Mouse (Mus musculus) gastrocnemius, postnatal 14 days (tissue): ENCODE data around the gene Stag3. TPM values are rescaled to one million over a fixed set of nuclear protein-coding genes. Genes with fewer than 3 reads are reported as not detected.

Experiments used
- DNase-seq: peaks from one replicate; pipeline ENCODE4 v3.0.0; 2021; ENCODE audit warnings: mixed read lengths
- intact Hi-C: fragments of 180-260 bp; cut with DNase I; formaldehyde crosslinking; loops from one replicate; pipeline ENCODE4 v1.15.1; 2025; ENCODE audit warnings: low total_unique reads
- total RNA-seq, 2 experiments: library from RNA; stranded (reverse); gene quantifications; 2 replicates each; pipeline ENCODE4 v1.2.3; 2021

Stag3 gene
- total RNA-seq, 2 experiments from 2014 or later = 0.49 TPM; not detected in 1

DNA sequence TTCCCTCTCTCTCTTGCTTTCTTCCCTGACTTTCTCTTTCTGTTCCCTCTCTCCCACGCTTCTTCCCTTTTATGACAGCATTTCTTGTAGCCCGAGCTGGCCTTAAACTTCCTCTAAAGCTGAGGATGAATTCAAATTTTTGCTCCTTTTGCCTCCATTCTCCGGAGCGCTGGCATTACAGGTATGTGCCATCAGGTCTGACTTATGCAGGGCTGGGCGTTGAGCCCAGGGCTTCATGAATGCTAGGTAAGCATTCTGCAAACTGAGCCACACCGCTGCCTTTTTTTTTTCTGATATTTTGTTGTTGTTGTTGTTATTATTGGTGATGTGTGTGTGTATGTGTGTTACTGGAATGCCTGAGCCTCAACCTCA lies 15.8 kb upstream of the Stag3 start:
- intact Hi-C loops = no loop called here
- no peak for DNase-seq

DNA sequence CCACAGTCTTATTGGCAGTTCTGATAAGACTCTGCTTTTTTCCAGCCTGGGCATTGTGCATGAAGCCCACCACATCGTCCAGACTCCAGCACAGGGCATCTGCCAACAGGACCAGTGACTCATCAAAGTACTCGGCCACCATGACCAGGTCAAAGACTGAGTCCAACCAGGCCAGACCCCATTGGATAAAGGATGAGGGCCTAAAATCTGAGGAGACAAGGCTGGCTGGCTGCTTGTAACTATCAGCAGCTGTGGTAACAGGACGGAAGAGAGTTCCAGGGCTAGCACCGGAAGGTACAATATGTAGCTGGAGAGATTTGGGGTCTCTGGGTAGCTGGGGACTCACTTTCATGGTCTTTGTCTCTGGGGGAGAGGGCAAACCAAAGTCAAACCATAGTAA lies 14.3 kb upstream of the Stag3 start:
- intact Hi-C loops = no loop called here
- DNase-seq = no peak

DNA sequence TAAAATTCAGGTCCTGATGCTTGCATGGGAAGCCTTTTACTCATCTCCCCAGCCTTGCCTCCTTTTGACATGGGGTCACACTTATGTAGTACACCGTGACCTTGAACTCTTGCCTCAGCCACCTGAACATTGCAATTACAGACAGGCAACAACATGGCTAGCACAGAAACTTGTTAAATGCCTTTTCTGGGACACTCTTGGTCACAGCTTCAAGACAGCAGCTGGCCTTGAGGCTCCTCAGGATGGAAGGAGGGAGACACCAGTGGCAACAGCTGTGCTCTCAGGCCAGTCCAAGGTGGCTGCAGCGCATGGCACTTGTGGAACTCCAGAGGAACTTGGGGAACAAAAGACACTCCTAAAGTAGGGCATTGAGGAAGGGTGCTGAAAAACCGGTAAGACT lies 12.9 kb upstream of the Stag3 start:
- intact Hi-C loops = no loop called here
- DNase-seq = no peak

DNA sequence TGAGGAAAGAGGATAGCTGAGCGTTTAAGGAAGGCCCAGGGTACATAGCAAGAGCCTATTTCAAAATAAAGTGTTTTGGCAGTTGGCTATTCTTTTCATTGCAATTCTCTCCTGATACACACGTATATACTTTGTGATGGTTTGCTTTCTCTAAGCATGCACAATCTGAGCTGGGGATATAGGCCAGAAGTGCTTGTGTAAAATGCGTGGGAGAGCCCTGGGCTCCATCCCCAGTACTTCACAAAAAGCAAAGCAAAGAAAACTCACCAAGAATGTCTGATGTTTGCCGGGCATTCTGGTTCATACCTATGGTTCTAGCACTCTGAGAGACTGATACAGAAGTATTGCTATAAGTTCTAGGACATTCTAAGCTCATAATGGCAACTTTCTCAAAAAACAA lies 11.1 kb upstream of the Stag3 start:
- intact Hi-C loops = no loop called here
- no peak for DNase-seq

DNA sequence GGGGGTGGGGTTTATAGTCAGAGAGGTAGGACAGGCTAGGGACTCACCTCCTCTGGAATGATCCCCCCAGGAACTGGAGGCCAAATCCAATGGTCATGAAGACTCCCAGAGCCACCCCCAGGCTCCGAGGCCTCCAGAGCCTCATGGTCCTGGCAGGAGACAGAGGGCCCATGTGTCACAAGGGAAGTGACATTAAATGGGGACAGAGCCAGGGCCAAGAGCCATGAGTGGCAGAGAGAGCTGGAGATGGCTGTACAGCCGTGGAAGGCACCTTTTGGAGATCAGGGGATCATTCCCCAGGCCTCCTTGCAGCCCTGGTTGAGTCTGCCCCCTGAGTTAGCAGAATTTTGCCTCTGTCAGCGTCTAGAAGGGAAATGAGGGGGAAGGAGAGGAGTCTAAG lies 8.8 kb upstream of the Stag3 start:
- no peak for DNase-seq
- intact Hi-C loops = no loop called here

DNA sequence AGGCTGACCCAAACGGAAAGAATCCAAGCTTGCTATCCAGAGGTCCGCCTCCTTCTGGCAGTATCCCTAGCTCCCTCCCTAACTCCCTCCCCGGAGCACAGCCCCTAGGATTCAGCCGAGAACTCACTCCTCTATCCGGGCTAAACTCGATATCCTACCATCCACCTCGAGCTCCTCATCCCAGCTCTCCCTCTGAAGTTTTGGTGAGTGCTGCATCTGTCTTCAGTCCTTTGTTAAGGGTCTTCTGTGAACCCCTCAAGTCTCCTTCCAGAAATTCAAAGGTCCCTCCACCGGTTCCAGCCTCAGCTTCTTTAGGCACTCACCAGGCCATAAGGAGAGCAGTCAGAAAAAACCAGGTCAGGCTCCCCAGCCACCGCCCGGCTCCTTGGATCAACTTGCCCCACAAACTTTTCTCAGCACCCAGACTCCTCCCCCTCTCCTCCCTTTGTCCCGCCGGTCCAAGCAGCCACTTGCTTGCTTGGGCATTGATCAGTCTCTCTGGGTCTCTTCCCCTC lies 7.6 kb upstream of the Stag3 start, which contains the start of gene Gal3st4:
Gene Gal3st4 (minus strand): TSS at position 432 of the 515 bp plus-strand sequence.
- intact Hi-C loops = no loop called here
- peak; percentile 57 for DNase-seq

DNA sequence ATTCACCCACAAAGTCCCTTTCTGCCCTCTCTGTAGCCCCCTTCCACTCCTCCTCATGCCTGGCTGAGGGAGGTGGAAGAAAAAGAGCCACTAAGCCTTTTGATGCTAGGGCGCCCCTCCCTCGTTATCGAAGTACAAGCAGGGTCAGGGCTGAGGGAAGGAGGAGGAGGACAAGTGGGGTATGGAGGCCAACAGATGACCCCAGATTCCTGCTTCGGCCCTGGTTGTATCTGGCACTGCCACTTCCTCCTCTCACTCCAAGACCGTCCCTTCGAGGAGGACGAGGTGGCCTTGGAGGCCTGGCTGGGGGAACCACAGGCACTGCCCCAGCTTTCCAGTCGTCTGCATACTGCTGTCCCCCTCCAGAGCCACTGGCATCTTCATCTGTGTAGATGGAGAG lies 5.9 kb upstream of the Stag3 start:
- DNase-seq = no peak
- intact Hi-C loops = no loop called here

DNA sequence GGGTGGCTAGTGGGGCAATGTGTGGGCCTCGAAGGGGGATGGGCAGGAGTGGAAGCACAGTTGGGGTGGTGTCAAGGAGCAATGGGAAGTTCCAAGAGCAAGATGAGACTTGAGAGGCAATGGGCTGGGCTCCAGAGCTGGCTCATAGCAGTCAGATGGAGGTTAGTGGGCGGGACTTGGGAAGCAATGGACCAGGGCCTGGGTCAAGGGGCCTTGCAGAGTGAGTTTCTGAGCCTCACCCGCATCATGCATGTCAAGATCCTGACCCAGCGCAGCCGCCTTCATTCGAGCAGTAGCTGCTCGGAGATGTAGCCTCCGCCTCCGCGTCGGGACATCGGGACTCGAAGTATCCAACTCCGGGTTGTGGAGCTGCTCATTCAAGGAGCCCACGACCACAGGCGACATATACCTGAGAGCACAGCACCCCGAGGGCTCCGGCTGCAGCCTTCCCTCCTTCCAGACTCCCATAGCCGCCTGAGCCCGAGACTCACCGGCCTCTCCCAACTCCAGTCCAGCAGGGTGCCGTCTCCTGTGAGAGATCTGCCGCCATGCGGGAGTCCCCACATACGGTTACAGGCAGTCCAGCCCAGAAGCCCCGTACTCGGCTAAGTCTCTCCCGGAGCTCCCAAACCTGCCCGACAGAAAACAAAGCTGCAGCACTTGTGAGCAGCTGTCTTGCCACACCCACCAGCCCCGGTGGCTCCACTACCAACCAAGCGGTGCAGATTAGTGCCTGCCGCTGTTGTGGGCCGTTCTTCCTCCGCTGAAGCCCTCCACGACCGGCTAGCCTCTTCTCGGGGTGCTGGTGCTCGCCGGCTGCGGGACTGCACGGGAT lies 4.6 kb upstream of the Stag3 start:
- no peak for DNase-seq
- intact Hi-C loops = no loop called here

DNA sequence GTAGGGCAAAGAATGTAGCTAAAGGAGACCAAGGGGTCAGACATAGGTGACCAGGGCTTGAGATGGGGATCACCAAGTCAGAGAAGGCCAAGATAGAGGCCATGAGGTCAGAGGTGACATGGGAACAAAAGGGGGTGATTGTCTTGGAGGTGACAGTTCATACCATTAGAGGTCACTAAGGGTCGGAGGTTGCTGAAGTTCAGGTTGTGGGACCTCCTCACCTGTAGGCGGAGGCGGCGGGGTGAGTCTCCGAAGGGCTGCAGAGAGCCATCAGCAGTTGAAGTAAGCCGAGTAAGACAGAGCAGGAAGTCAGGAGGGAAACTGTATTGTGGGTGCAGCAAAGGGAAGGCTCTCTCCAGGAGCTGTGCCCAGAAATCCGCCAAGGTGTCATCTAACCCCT lies 2.0 kb upstream of the Stag3 start:
- no peak for DNase-seq
- intact Hi-C loops = no loop called here

DNA sequence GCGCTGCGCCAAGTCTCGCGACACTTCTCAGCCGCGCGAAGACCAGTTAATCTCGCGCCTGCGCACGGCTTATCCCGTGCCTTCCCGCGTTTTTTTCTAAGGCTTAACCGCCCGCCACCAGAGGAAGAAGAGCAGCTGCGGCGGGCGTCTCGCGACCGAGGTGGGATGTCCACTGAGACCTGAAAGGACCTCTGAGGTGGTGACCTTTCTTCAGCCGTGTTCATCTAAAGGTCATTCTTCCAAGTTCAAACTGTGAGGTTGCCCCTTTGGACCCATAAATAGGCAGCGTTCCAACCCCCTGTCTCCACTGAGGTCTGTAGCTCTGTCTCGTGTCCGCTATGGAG lies 357 bp downstream of the Stag3 start:
- no peak for DNase-seq
- intact Hi-C loops = no loop called here

DNA sequence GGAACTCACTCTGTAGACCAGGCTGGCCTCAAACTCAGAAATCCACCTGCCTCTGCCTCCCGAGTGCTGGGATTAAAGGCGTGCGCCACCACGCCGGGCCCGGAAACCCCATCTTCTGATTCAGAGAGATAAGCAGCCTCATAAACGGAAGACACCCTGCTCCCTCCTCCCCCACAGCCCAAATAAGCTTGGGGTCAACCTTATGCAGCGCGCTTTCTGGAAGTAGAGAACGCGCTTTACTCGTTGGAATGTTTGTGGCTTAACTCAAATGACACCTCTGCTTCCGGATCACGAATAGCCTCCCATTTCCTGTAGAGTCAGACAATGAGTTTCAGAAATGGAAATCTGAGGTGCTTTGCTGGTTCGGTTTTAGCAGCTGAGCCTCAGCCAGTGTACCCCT lies 789 bp downstream of the Stag3 start:
- no peak for DNase-seq
- intact Hi-C loops = no loop called here

DNA sequence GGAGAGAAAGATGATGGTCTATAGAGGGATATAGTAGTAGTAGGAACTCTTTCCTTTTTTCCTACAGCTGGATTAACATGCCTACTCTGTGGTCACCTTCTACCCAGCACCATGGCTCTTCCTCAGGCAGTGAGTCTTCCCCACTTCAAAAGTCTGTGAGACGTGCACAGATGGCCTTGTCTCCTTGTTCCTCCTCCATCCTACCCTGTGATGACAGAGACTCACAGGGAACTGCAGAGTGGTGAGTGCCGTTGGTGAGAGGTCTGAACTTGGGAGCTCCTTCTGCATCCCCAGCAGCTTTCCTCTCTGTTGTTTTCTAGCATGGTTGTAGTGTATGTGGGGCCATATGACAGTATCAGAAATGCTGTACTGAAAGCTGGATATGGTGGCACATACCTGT lies 1.8 kb downstream of the Stag3 start:
- intact Hi-C loops = no loop called here

DNA sequence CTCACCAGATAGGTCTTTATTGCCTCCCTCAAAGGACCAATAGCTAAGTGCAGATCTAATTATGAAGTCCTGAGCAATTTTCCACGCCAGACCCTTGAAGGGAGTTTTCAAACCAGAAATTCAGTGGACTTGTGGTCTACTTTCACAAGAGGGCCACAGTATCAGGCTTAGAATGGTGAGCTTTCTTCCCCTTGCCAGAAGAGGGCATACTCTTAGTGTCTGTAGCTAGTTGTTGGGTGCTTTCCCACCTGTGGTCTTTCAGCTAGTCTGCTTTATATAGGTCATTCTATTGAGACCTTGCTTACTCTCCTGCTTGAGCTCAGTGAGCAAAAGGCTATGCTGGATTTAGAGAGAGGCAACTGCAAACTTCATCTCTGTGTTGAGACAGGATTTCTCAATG lies 3.5 kb downstream of the Stag3 start:
- intact Hi-C loops = no loop called here
- DNase-seq = no peak

More for the DNA sequence above, 1.8 kb downstream of the Stag3 start:
- DNase-seq = no peak

DNA sequence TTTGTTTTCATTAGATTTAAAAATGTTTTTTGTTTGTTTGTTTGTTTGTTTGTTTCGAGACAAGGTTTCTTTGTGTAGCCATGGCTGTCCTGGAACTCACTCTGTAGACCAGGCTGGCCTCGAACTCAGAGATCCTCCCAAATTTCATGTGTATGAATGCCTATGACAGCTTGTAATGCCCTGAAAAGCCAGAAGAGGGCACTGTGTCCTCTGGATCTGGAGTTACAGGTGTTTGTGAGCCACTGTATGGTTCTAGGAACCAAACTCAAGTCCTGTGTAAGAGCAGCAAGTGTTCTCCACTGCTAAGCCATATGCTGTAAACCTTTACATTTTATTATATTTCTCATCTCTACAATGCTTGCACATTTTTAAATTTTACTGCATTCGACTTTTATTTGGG lies 7.8 kb downstream of the Stag3 start:
- DNase-seq = no peak
- intact Hi-C loops = no loop called here

DNA sequence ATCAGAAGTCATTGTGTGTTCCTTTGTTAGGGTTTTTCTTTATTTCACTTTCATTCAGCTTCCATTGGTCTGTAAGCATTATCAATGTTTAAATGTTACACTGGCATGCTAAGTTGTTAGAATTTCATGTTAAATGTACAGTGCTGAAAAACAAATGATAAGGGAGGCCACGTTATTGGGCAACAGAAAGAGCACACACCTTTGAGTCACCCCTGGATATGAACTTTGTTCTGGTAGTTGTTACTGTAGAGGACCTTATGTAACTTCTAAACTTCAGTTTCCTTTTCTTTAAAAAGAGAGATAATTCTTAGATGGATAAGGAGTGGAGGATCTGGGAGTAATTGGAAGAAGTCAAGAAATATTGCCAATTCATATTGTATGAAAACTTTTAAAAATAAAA lies 11.6 kb downstream of the Stag3 start:
- DNase-seq = no peak
- intact Hi-C loops = no loop called here

DNA sequence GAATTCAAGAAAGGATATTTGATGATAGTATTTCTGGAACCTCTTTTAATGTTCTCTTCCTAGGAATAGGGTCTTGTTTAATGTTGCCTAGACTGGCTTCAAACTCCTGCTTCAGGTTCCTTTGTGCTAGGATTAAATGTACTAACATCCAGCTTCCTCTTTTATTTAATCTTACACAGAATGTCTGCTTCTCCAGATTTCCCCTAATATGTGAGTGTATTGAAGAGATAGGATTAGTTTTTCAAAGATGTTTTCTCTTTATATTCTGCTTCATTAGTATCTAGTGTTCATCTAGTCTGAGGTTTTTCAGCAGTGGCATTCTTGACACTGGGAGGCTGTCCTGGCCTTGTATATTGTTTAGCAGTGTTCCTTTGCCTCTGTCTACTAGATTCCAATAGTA lies 14.1 kb downstream of the Stag3 start:
- DNase-seq = no peak
- intact Hi-C loops = no loop called here

DNA sequence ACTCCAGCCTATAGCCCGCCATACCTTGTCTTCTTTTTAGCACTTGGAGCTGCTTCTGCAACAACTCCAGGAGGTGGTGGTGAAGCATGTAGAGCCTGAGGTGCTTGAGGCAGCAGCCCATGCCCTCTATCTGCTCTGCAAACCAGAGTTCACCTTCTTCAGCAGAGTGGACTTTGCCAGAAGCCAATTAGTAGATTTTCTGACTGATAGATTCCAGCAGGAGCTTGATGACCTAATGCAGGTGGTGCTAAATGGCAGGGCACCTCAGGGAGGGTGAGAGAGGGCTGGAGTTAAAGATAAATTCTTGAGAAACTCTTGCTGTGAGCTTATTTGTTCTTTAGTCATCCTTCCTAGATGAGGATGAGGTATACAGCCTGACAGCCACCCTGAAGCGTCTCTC lies 19.6 kb downstream of the Stag3 start:
- DNase-seq = no peak
- intact Hi-C loops = no loop called here

DNA sequence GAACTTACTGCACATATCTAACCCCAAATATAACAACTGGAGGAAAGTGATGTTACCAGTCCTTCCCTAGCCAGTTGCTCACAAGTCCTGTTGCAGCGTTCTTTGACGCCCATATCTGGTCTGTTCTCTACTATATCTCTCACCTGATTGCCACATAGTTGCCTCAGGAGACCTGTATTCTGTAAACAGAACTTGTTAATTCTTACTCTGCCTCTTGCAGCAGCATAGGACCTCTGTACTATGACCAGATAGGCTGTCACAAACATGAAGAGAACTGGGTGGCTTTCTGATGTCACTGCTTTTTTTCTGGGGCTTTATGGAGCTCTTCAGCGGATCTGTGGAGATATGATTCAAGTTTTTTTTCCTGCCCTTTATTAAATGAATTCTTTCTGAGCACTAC lies 32.8 kb downstream of the Stag3 start:
- intact Hi-C loops = no loop called here
- no peak for DNase-seq

DNA sequence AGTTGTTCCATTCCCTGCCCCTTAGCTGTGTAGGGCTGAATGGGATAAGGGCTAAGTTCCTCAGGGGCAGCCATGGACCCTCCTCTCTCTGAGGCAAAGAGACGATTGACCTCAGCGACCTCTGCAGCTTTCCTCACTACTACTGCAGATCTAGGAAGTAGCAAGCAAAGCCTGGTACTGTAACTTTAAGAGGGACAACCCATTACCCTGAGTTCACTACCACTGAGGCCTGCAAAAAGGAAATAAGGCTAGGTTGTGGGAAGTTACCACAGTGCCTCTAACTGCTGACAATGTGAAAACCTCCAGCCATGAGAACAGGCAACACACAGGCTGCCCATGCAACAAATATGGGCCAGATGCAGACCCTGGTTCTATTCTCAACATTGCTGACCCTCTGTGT lies 61.6 kb downstream of the Stag3 start, which contains the start of gene Pvrig:
Gene Pvrig (plus strand): TSS at position 301 of the 400 bp plus-strand sequence.
- intact Hi-C loops = no loop called here
- no peak for DNase-seq

DNA sequence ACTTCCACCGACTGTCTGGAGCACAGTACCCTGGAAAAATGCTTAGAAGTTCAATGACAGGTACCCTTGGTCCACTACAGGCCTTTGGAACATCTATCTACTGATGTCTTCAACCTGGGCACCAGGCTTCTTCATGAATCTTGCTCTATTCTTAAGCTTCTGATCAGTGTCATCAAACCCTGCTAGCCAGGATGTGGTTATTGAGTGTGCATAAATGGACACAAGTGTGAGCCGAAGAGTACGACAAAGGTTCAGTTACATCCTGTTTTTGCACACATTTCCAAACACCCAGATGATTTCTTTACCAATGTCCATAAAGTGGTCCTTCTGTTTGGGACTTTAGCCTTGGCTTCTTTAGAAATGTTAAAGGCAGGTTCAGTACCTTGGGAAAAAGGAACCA lies 63.2 kb downstream of the Stag3 start:
- intact Hi-C loops = no loop called here
- DNase-seq = no peak
